Mouse (Mus musculus): ENCODE results near the gene Hist1h2ae. TPM values are rescaled to one million over a fixed set of nuclear protein-coding genes. Genes with fewer than 3 reads are reported as not detected.

Hist1h2ae gene
- polyA plus RNA-seq (2012), result 18.2 and 26.0 TPM in 2 replicates

DNA sequence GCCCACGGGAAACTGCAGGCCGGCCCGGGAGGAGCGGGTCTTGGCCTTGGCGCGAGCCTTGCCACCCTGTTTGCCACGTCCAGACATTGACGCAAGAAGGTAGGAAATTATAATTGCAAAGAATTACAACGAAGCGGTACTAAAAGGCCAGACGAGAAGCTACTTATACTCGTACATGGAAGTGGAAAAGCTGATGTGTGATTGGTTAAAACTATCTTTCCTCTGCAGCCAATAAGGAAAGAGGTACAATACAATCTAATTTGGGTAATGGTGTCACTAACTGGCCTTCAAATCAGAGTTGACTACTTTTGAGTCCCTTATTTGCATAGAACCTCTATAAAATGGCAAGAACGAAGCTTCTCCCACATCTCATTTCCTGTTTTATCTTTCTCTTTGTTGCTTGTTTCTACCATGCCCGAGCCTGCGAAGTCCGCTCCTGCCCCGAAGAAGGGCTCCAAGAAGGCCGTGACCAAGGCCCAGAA lies at the start of gene Hist1h2ae, which contains the start of gene Hist1h2bg:
TSS of gene Hist1h2ae (minus strand) at position 199 of the 482 bp plus-strand sequence.
TSS of gene Hist1h2bg (plus strand) at position 375 of the 482 bp plus-strand sequence.
- no peak for TF ChIP-seq GATA1 (IDR thresholded peaks at IDR 0.05; ENCODE audit: low read length)

DNA sequence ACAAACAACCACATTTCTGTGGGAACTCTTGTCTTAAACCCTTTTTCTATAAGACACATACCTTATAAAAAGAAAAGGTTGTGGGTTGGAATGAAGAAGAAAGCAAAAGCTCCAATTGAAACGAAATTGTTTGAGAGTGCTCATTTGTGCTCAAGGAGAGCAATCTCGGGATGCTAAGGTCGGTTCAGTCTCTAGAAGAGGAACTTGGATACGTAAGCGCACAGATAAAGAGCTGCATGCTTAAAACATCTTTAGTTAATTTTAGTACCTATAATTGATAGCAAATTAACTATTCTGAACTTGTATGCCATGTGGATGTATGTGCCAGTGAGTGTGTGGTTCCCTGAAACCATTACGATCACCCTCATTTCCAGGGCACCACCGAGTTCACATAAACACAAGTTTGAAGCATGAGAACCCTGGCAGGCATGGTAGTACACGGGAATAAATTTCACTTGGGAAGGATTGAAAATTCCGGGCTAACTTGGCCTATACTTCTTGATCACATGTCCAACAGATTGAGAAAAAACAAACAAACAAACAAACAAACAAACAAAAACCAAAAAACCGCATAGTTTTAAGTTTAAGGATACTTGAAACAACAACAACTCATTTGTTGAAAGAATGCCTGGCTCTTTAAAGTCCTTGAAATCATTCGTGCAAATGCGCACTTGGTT lies 49.2 kb upstream of the Hist1h2ae start:
- no peak for TF ChIP-seq GATA1 (IDR thresholded peaks at IDR 0.05; ENCODE audit: low read length)

DNA sequence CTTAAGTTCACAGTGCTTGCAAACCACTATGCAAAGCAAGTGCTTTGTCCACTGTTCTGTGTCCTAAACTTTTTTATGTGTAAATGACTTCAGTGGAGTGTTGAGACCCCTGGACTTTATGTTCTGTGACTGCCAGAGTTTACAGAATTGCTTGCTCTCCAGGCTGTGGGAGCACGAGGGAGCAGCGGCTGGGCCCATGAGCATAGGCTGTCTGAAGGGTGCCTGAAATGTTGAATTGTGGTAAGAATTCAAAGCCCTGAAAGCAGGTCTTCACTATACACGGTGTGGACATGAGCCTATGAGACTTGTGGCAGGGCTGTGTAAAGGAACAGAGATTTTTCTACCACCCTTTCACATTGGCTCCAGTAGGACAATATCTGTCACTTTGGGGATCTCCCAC lies 40.6 kb upstream of the Hist1h2ae start:
- no peak for TF ChIP-seq GATA1 (IDR thresholded peaks at IDR 0.05; ENCODE audit: low read length)

DNA sequence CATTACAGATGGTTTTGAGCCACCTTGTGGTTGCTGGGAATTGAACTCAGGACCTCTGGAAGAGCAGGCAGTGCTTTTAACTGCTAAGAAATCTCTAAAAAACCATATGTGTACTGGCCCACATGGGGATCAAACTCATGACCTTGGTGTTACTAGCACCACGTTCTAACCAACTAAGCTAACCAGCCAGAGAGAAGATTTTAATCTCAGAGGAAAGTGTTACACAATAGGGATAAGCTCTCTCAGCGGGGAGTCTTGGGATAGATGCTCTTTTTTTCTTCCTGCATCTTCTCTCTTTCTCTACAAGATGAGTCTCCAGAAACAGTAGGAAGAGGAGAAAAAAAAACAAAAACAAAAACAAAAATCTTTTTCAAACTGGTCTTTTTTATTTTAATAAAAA lies 39.4 kb upstream of the Hist1h2ae start:
- TF ChIP-seq GATA1 (IDR thresholded peaks at IDR 0.05; ENCODE audit: low read length), result no peak

DNA sequence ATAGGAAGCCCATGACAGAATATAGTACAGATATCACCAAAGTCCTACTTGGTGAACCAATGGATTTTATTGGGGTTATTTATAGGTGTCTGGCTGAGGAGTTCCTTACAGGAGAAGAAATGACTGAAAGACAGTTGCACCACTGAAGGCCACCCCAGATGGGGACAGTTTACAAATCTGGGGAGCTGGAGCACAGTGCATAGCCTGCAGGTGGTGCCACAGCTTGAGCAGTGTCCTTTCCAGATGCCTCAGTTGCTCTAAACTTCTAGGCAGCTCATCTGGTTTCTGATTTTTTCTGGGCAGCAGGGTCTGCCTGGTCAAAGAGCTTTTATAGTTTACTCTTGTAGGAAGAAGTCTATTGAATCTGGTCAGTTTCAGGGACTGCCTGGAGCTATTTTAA lies 38.8 kb upstream of the Hist1h2ae start:
- no peak for TF ChIP-seq GATA1 (IDR thresholded peaks at IDR 0.05; ENCODE audit: low read length)

DNA sequence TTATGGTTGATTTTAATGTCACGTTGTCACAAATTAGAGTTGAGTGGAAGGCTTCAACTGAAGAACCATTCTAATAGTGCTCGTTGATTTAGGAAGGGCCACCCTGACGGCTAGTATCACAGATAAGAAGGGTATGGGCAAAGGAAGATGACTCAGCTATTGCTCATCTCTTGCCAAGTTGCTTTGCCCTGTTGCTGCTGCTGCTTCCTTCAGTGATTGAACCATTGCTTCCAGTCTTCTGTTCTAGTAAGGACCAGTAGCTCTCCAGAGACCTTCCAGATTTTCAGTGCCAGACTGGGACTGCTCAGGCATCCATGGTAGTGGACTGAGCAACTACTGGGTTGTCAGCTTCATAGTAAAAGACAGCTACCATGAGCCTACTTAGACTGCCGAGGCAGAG lies 38.2 kb upstream of the Hist1h2ae start:
- peak; percentile 24 for TF ChIP-seq GATA1 (IDR thresholded peaks at IDR 0.05; ENCODE audit: low read length)

DNA sequence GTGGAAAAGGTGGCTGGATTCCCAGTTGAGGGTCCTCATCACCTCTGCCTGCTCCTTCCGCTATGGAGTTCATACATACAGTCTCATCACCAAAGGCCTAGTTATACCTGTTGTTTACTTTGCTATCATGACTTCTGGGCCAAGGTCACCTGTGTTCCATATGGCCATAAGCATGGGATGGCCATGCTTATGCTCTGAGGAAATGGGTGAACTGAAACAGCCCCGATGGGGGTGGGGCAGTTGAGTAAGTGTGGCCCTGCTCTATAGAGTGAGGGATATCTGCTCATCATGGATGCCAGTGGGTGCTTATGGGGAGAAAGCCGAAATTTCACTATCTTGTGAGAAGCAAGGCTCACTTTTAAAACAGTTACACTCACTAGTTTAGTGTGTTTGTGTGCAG lies 34.0 kb upstream of the Hist1h2ae start:
- no peak for TF ChIP-seq GATA1 (IDR thresholded peaks at IDR 0.05; ENCODE audit: low read length)

DNA sequence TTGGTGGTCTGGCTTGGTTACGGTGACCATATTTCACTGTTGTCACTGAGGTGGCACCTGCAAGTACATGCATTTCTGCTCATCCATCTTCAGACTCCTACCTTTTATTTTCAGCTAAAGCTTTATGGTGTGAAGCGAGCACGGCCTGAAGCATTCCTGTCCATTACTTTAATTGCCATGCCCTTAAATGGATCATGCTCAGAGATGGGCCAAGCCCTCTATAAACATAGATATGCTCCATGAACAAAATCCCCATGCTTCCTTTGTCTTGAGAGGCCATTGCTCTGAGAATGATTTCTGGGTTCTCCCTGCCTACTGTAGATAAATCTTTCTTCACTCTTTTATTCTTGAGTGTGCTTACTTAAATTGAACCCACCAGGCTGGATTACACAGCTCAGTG lies 33.4 kb upstream of the Hist1h2ae start:
- no peak for TF ChIP-seq GATA1 (IDR thresholded peaks at IDR 0.05; ENCODE audit: low read length)

DNA sequence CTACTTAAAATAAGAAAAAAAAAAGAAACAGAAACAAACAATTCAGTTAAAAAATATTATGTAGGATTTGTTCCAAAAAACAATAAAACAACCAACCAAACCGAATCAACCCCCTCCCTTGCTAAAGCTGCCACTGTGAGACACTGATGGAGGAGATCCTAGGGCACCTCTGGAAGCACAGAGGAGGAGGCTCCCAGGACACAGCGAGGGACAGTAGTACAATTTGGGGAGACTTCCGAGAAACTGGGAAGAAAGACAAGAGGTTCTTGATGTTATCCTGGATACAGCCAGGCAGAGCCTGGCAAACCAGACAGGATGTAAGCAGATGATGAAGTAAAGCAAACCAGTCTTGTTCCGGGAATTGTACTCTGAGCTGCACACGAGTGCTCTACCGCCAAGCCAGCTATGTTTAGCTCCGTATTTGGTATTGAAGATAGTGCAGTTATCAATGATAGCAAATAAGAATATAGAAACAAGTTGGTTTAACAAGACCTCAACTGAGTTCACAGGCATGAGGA lies 32.2 kb upstream of the Hist1h2ae start:
- no peak for TF ChIP-seq GATA1 (IDR thresholded peaks at IDR 0.05; ENCODE audit: low read length)

DNA sequence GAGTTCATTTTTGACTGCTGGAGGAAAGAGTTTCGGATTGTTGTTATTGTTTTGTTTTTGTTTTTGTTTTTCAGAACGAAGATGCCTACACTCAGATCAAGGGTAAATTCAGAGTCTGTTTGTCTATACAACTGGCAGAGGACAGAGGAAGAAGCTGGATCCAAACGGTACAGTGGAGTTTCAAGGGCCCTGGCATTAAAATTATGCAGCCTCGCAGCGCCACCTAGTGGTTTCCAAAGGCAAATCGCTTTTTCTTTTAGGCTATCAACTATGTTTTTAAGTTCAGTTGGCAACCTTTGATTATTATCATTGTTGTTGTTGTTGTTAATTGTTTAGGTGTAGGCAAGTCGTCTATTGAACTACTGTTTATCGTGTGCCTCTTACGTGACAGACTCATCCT lies 26.9 kb upstream of the Hist1h2ae start:
- TF ChIP-seq GATA1 (IDR thresholded peaks at IDR 0.05; ENCODE audit: low read length), result no peak

DNA sequence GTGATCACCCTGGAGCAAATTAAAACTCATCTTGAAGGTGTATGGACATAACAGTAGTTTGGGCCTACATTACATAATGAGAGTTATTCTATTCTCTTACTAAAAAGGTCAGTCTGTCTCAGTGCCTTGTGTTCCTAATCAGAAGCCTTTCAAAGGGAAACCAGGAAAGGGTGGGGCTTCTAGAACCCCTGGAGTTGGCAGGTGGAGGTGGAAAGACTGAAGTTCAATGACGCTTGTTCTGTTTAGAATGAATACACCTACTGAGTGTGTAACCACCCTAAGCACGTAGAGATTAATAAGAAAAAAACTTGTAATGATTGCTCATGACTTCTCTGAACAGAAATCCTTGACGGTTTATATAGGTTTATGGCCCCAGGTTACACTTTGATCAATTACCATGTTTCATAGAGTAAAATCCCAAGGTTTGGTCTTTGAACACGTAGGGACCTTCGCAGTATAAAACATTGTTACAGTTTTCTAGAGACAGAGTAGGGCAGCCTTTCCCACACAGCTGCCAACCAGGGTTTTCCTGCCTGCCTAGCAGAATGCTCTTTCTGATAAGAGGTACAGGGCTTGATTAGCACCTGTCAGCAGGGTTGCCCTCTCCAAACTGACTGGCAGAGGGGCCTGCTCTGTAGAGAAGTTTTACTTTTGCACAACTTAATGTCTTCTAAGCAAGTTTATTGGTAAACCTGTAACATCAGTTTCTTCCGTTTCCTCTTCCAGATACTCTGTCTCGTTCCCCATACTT lies 24.8 kb upstream of the Hist1h2ae start:
- peak; percentile 32 for TF ChIP-seq GATA1 (IDR thresholded peaks at IDR 0.05; ENCODE audit: low read length)

DNA sequence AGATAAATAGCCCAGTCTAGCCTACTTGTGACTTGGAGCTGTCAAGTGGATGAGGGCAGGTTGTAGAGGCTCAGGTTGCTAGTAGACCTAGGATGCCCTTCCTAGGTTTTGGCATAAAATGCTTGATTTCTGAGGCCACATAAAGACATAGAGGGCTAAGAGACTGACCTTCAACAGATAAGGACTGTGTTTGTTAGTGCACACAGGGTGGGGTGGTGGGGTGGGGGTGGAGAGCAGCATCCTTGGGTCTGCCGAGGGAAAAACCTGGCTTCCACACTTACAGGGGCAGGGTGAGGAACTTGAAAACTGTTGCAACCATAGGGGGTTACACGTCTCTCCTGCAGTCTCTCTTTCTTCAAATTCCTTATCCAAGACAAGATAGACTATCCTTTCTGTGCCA lies 24.2 kb upstream of the Hist1h2ae start:
- TF ChIP-seq GATA1 (IDR thresholded peaks at IDR 0.05; ENCODE audit: low read length), result no peak

DNA sequence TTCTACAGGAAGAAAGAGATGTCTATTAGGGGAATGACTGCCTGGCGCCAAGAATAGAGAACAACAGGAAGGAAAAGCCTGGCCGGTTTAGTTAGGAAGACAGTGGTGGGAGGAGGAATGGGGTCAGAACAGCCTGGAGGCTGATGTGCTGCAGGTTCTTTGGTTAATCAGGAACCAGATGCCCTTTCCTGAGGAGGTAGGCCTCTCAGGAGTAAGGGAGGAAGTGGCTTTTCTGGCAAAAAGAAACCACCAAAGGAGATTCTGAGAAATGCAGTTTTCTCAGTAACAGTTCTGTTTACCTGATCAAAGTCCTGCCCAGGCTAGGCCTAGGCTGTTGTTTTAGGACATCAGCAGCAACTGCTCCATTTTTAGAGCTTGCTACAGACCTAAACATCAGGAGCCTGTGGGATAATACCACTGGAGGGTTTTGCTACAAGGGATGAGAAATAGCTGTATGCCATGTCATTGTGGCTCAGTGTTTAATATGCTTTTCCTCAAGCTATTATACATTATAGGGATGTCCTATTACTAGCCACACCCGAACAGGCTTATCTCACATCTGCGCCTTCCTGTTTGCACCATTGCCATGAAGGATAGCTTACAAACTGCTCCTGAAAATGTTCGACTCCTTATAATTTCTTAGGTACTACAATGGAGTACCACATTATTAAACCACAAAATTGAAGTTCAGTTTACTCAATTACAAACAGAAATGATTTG lies 22.2 kb upstream of the Hist1h2ae start:
- no peak for TF ChIP-seq GATA1 (IDR thresholded peaks at IDR 0.05; ENCODE audit: low read length)

DNA sequence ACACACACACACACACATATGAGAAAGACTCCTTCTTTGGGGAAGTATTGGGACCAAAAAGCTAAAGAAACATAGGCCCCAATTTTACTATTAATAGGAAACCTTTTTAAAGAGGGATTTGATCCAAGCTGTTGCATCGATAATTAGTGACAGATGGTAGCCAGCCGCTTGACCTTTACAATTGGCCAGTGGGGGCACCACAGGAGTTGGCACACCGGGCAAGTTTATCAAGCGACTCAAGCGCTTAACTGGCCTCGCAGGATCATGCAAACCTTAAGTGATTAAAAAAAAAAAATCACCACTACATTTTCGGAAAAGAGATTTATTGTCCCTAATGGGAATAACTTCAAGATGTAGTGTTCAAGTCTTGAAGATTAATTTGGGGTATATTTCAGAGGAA lies 21.6 kb upstream of the Hist1h2ae start:
- TF ChIP-seq GATA1 (IDR thresholded peaks at IDR 0.05; ENCODE audit: low read length), result no peak

DNA sequence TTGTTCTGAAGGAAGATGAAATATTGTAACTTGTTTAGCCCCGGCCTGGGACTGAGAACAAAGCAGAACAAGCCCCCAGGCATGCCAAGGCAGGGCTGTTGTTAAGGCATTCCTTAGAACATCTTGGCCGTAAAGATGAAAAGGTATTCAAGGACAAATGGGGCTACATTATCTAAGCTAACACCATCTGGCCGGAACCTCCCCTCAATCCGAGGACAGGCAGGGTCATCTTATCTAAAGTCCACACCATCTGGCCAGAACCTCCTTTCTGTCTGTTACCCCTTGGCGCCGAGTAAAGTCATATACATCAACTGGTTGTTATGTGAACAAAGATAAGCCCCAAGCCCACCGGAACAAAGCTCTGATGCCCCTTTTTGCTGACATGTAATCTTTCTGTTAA lies 20.9 kb upstream of the Hist1h2ae start:
- TF ChIP-seq GATA1 (IDR thresholded peaks at IDR 0.05; ENCODE audit: low read length), result peak; percentile 42

DNA sequence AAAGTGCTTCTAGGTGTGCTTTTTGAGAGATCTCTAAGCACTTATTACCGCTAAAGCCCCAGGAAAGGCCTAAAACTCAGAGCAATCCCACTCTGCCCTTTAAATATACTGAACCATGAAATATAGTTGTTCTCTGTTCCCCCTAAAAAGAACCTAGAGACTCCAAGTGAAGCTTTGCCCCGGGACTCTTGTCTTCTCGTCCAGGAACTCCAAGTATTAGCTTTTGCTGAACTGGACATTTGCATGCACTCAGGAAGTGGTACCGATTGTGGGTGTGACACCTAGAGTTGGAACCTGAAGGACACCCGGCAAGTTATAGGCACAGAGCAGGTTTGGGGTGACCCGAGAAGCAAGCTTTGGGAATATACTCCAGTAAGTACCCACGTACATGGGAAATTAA lies 20.2 kb upstream of the Hist1h2ae start:
- no peak for TF ChIP-seq GATA1 (IDR thresholded peaks at IDR 0.05; ENCODE audit: low read length)
